Mouse (Mus musculus): ENCODE measurements at regions not wholly inside any gene's neighbourhood (a gene's known extent, or its start where the extent isn't known, plus 50 kb on each side); places are given as distances from the start of the nearest gene placed in this dataset.
A peak's percentile ranks its signal among the peaks of the same experiment; 100 is the strongest.

DNA sequence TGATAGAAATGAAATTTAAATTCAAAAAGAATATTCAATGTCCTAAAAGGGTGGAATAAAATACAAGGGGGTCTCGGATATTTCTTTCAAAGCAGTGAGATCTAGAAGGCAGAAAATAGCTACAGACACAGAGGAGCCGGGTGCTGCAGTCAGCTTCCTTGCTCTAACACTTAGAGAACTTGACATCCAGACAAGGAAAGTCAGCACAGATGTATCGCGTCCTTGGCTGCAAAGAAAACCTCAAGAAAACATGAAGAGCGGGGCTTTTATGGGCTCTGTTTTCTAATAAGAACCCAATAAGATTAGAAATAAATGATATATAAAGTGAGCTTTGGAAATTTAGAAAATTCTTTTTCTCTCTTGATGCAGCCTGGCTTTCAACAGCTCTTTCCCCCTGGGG lies 53.1 kb upstream of the Glis3 start:
- no peak for DNase-seq (ENCODE audit: low spot score in 2 of 2)

DNA sequence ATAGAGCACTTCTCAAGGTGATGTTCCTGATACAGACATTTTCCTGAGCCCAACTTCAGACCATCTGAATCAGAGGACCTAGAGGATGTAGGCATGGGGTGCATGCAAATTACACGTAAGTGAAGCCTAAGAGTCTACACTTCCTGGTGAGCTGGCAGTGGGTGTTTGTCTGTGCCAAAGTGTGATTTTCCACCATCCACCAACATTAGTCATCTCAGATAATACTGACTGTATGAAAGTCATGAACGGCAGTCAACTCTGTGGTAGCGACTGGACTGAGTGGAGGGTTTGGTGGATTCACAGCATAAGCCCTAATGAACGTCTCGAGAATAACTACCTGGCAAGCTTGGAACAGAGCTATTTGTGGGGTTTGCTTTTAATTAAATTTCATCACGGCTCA lies 53.9 kb upstream of the Glis3 start:
- no peak for DNase-seq (ENCODE audit: low spot score in 2 of 2)

DNA sequence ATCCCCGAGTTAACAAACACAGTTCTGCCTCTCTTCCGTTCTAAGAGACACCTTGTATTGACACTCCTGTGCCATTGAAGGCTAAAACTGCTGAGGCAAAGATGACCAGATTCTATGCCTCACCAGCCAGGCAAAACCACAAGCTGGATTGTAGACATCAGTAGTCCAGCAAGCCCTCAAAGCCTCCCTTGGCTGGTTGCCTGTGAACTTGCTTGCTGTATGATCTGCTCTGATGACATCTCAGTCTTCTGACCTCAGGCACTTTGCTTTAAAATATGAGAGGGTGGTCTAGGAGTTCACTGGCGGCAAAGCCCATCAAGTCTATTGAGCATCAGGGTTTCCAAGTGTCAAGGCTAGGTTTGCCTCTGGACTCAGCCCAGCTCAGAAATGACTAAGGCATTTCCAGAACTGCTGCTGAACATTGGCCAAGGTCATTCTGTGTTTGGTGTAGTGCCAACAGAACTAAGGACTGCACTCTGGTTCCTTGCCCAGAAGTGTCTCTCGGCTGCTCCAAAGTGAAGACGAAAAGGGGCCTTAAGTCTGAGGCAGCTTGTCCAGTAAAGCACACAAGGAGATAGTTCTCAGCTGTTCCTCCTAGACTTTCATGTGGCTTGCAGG lies 63.4 kb upstream of the Glis3 start:
- peak in 1 of 2 experiments; percentile 52 for DNase-seq (ENCODE audit: low spot score in 2 of 2)

DNA sequence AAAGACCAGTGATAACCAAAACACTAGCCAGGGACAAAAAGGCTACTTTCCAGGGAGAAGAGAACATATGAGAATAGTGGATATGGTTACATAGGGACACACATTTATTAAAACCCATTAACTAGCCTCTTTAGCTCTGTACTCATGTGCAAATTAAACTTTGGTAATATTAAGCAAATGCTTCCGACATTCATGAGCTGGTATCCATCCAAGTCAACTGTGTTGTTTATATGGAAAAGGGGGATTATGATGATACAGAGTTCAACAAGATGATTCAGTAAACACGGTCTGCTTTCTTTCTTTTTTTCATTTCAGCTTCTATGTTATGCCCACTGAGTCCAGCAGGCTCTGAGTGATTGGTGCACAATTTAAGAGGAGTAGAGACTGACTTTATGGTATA lies 65.2 kb upstream of the Glis3 start:
- no peak for DNase-seq (ENCODE audit: low spot score in 2 of 2)

DNA sequence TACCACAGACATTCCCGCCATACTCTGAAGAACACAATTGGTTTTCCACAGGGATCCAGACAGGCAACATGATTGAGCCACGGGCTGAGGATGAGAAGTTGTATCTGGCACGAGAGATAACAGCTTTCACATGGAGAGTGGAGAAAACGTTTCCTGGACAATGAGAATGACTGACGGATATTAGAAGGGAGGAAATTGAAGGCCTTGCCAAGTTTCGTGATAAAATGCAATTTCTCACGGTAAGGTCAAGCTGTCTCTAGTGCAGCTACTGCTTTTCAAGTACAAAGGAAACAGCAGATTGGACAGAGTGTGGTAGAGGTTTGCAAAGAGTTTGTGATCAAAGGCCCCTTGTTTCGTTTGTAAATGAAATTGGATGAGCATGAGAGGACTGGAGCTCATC lies 65.7 kb upstream of the Glis3 start:
- DNase-seq (ENCODE audit: low spot score in 2 of 2): no peak

DNA sequence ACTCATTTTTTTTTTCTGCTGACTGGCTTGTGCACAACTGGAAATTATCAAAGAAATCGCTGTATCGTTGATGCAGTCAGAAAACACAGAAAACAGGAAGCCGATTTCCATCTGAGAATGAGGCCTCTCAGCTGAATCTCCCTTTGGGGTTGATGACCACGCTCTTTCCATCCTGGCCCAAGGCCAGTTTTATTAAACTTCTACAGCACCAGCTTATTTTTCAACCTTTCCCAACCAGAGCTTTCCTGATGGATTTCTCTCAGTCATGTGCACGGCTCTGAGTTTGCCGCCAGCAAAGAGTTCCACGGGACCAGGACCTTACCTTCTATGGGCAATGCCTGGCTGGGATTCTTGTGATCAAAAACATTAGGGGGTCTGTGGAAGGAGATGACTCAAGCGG lies 71.2 kb upstream of the Glis3 start:
- no peak for DNase-seq (ENCODE audit: low spot score in 2 of 2)

DNA sequence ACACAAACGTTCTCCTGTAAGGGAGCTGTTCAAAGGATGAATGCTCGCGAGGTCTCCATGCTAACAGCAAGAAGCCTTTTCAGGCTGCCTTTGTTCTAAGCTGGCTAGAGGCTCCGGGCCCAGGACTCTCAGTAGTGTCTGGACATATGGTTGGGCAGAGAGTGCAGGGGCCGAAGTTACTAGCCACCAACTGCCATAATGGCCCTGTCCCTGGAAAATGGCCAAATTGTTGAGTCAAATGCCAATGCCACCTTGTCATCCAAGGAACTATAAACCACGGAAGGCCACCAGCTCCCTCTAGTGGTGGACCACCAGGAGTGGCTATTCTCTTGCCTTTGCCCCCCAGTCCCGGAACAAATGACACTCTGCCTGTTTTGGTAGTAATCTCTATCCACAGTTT lies 76.0 kb upstream of the Slc1a1 start:
- DNase-seq (ENCODE audit: low spot score in 2 of 2): peak; percentile 80 to 90

DNA sequence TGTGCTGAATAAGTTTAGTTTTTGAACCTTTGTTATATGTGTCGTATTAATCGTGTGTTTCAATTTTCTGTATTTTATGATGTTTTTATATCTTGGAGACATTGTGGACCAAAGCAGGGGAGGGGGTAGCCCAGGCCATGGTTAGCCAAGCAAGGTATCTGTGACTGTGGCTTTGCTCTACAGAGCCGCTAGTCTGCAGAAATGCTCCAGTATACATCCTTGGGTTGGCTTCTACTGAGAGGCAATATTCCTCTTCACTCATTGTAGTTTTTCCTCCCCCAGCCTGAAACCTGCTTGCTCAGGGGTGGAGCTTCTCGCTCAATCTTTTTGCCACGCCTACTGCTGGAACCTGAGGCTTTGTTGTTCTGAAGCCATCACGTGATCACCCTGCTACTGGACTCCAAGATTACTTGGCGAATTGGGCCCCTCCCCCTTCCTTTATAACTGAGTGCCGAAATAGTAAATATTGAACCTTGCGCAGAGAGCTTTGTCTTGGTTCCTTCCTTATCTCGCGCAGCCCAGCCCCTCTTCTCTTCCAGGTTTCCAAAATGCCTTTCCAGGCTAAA lies 70.0 kb upstream of the Slc1a1 start:
- DNase-seq (ENCODE audit: low spot score in 2 of 2): no peak

DNA sequence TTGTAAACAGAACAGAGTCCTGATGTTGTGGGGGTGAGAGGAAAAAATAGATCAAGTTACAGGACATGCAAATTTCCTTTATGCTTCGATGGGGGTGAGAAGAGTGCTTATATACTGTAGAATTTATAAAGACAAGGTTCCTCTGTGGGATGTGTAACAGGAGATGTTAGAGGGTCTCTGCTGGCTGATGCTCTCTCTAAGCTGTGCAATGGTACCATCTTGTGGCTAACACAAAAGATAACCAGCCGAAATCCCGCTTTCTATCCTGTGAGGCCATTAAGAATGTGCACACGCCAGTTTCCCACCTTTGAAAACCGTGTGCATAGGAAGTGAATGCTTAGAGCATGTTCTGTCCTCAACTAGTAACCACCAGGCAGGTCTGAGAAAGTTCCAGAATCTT lies 66.6 kb upstream of the Slc1a1 start:
- peak in 1 of 2 experiments; percentile 64 for DNase-seq (ENCODE audit: low spot score in 2 of 2)

DNA sequence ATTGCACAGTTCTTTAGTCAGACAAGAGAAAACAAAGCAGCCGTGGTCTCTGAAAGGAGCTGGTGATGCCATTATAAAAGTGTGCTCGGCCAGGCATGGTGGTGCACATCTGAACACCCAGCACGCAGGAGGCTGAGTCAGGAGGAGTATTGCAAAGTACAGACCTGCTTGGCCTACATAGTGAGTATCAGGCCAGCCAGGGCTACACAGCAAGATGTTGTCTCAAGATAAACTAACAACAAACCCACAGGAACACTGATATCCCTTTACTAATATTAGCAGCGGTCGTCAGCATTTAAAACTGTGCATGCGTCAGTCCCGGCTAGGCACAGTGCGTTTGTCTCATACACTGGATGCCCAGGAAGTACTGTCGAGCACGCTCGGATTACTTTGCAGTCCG lies 64.4 kb upstream of the Slc1a1 start:
- no peak for DNase-seq (ENCODE audit: low spot score in 2 of 2)

DNA sequence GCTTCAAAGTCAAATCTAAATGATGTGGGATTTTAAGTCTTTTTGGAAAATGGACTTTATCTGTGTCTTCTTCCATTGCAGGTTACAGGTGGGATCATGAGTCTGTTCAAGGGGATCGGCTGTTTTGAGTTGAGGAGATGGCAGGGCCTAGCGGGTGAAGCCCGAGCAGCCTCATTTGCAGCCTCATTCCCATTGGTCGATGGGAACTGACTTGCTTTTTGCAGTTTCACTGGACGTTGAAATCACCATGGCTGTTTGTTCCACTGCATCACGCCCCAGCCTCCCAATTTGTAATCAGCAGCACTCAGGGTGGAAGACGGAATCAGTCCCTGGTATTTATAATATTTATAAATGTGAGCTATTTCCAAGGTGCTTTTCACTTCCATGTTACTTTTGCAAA lies 63.0 kb upstream of the Slc1a1 start:
- no peak for DNase-seq (ENCODE audit: low spot score in 2 of 2)

DNA sequence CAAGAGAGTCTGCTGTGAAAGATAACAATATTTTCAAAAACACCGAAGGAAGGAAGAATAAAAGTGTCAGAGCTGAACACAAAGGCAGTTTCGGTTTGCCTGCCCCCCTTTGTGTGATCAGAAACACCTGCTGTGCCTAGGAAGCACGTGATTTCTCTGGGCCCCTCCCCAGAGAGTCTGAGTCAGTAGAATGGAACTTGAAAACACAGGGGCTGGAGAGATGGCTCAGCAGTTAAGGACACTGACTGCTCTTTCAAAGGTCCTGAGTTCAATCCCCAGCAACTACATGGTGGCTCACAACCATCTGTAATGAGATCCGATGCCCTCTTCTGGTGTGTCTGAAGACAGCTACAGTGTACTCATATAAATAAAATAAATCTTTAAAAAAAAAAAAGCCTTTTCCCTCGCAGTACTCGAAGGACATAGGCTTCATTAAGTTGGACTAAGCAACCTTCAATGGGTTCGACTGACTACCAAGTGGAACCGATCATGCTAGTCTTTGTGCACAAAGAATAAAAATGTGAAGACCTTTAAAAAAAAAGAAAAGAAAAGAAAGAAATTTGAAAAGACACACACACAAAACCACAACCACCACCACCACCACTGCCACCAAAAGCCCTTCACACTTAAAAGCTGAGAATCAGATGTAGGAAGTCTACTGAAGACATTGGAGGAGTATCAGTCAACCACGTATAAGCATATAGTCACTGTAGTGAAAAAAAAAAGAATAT lies 61.8 kb upstream of the Slc1a1 start:
- DNase-seq (ENCODE audit: low spot score in 2 of 2): no peak

DNA sequence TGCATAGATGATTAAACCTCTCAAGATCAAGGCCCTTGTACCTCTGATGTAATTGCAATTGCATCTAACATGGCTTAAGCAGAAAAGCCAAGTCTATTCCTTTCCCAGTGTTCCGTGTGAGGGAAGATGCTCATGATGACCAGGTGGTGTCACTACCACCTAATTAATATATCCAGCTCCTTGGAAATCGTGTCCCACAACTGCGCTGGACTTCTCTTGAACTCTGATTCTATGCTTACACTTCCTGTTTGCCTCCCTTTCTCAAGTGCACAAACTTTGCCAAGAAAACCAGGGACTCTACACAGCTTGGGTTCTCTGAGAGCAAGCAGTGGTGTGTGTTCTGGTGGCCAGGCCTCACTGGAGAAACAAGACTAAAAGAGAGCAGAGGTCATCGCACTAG lies 58.0 kb upstream of the Slc1a1 start:
- peak in 1 of 2 experiments; percentile 60 for DNase-seq (ENCODE audit: low spot score in 2 of 2)

DNA sequence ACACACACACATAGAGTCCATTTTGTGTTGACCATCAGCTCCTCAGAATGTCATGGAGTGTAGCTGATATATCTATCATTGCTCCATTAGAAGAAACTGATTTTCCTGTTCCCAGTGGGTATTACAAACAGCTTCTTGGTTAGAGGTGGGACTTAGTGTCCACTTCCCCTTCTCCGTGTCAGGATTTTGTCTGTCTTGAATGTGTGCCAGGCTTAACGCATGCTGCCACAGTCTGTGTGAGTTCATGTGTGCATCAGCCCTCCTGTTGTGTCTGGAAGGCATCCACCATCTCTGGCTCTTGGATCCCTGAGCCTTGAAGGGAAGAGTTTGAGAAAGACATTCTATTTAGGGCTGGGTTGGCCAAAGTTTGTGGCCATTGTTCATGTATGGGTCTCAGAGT lies 57.2 kb upstream of the Slc1a1 start:
- DNase-seq (ENCODE audit: low spot score in 2 of 2): no peak

DNA sequence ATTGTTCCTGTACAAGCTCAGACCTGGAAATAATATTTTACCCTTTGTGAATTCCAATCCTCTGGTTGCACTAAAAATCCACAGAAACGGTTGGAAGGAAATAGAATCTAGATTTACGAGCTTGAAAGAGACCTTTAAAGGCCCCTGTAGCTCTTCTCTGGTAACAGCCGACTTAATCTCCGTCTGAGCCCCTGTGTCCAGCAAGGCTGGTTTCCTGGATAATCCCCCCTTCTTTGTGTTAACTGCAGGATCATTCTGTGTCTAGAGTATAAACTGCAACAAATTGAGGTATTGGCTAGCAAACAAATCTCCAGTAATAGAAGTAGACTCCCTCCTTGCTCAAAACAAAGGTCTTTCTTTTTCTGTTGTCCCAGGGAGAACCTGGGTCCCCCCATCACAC lies 56.5 kb upstream of the Slc1a1 start:
- DNase-seq (ENCODE audit: low spot score in 2 of 2): no peak

DNA sequence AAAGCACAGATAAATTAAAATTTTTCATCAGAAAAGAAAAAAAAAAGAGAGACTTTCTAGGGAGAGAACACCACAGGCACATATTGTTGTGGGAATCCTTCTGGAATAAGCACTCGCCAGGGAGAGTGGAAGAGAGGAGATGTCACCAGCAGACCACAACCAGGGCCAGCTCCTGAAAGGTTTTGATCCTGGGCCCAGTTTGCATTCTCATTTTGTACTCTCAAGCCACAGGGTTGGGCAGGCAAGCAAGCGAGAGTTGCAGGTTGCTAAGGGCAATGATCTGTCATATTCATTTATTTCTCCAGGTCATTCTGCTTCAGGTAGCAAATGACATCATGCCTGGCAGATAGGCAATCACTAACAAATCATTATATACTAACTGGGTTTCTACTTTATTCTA lies 52.9 kb upstream of the Slc1a1 start:
- no peak for DNase-seq (ENCODE audit: low spot score in 2 of 2)
